Mouse (Mus musculus): Measurements from ENCODE around the gene Gm32687. TPM values are rescaled to one million over a fixed set of nuclear protein-coding genes. Genes with fewer than 3 reads are reported as not detected.
"Not testable (repeated sequence)": the region's sequence is repeated elsewhere in the genome, so short reads cannot be mapped to it uniquely, and the experiment has no call there.

Gm32687 gene
- 3.4 and 4.5 TPM in 2 replicates for polyA plus RNA-seq (2015; fragmentation: Nextera tagmentation; extraction: Ambion mirVana)

DNA sequence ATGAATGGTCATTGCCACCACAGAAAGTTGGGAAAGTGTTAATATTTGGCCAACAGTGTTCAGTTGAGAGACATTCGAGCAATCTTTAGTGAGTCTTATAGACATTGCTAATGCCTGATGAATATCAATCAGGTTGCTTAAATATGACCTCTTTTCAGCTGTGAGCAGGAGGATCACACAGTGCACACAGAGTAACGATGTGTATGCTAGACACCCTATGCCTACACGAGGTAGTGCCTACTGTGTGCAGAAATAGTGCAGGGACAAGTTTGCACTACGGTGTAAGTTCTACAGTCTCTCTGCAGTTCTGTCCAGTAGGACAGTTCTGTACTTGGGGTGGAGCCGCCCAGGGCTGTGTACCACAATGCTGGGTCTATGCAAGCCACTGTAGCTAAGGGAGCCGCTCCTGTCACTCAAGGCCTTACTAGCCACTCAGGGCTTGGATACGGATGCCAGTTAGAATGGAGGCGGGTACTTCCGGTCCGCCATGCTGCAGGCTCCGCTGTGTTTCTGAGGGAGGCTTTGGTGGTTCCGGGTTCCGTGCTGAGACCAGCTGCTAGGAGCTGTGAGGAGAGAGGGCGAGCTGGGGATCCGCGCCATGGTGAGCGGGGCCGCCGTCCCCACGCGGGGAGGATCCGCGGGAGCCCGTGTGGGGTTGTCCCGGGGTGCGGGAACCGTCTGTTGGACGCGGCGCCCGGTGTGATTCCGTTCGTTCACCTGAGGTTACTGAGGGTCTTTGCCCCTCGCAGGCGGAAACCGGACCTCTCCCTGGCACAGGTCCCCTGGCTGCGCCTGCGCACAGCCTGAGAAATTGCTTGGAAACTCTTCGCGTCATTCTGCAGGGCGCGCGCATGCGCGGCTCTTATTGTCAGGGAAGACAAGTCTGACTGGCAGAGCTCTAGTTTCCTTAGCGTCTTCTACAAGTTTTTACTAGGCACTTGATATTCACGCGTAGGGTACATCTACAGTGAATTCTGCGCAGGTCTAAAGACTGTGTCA lies at the start of gene Gm32687:
Gm32687 (plus strand) TSS at position 526 of the 999 bp plus-strand sequence.
- not testable (repeated sequence) for H3K4me2 ChIP-seq (replicated peaks; ENCODE audit: low read depth); H3K9ac ChIP-seq (ENCODE audit: low read depth, low read length); H3K27ac ChIP-seq (ENCODE audit: low read depth, low read length); H3K4me3 ChIP-seq (ENCODE audit: low read depth, low read length); H3K27me3 ChIP-seq (replicated peaks; ENCODE audit: control insufficient read depth, insufficient read depth, low read length); H3K36me3 ChIP-seq (ENCODE audit: control insufficient read depth, insufficient read depth); H3K4me1 ChIP-seq (replicated peaks; ENCODE audit: control insufficient read depth, insufficient read depth, low read length); H3K9me3 ChIP-seq (ENCODE audit: control insufficient read depth)
- WGBS = 18% methylated on average over 4 of the region's 49 CpGs
- ATAC-seq = peak; percentile 100

DNA sequence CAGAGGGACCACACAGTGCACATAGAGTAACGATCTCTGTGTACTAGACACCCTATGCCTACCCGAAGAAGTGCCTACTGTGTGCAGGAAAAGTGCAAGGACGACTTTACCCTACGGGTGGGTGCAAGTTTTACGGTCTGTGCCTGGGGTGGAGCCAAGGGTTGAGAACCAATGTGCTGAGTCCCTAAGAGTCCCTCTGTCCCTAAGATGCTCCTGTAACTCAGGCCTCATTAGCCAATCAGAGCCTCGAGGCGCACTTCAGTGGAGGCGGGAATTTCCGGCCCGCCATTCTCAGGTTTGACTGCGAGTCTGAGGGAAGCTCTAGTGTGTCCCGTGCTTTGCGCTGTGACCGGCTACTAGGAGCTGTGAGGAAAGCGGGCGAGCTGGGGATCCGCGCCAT lies 17.5 kb upstream of the Gm32687 start:
- H3K9ac ChIP-seq (ENCODE audit: low read depth, low read length); H3K9me3 ChIP-seq (ENCODE audit: control insufficient read depth); H3K27ac ChIP-seq (ENCODE audit: low read depth, low read length); H3K27me3 ChIP-seq (replicated peaks; ENCODE audit: control insufficient read depth, insufficient read depth, low read length); H3K36me3 ChIP-seq (ENCODE audit: control insufficient read depth, insufficient read depth); ATAC-seq; H3K4me2 ChIP-seq (replicated peaks; ENCODE audit: low read depth); H3K4me1 ChIP-seq (replicated peaks; ENCODE audit: control insufficient read depth, insufficient read depth, low read length); H3K4me3 ChIP-seq (ENCODE audit: low read depth, low read length): not testable (repeated sequence)
- WGBS = no CpG with 5 or more reads among the region's 18 CpGs

DNA sequence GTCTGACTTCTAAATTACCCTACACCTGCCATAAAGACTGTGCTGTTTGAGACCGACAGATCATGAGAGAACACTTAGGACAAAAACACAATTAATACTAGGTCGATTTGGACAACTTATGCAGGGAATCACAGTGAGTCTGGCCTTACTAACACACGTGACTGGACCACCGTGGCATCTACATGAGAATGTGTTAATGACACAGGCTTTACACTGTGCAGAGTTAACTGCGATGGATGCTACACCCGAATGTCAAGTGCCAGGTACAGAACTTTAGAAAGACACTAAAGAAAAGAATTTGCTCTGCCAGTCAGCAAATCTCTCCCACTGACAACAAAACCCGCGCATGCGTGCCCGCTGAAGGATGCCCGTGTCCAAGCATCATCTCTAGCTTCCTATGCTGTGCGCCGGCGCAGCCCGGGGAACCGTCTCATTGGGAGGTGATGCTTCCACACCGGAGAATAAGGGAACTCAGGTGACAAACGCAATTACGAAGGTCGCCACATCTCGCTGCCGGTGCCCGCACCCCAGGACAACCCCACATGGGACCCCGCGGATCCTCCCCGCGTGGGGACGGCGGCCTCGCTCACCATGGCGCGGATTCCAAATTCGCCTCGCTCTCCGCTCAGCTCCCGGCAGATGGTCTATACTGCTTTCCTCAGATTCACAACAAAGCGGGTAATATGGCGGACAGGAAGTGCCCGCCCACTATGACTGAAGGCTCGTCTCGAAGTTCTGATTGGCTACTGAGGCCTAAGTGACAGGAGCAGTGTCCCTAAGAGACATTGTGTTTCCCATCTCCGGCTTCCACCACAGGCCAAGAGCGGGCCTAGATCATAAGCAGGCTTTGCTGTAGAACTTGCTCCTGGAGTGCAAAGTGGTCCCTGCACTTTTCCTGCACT lies 66.4 kb downstream of the Gm32687 start, which contains the start of gene Zfp781:
Zfp781 (minus strand) TSS at position 639 of the 902 bp plus-strand sequence.
- not testable (repeated sequence) for H3K9ac ChIP-seq (ENCODE audit: low read depth, low read length); H3K27ac ChIP-seq (ENCODE audit: low read depth, low read length); H3K9me3 ChIP-seq (ENCODE audit: control insufficient read depth); H3K4me2 ChIP-seq (replicated peaks; ENCODE audit: low read depth); H3K4me3 ChIP-seq (ENCODE audit: low read depth, low read length); H3K36me3 ChIP-seq (ENCODE audit: control insufficient read depth, insufficient read depth); H3K4me1 ChIP-seq (replicated peaks; ENCODE audit: control insufficient read depth, insufficient read depth, low read length); H3K27me3 ChIP-seq (replicated peaks; ENCODE audit: control insufficient read depth, insufficient read depth, low read length)
- no CpG with 5 or more reads among the region's 43 CpGs for WGBS
- ATAC-seq = peak; percentile 96

Other genes with a start within 250 kb of the Gm32687 start
- 13.5 and 13.9 TPM in 2 replicates for gene Sirt6, start 236.1 kb upstream of the Gm32687 start, polyA plus RNA-seq (2015; fragmentation: Nextera tagmentation; extraction: Ambion mirVana)
- 3.5 and 4.2 TPM in 2 replicates for gene Ankrd24, start 235.4 kb upstream of the Gm32687 start, polyA plus RNA-seq (2015; fragmentation: Nextera tagmentation; extraction: Ambion mirVana)
- gene Gm10778, start 214.9 kb upstream of the Gm32687 start, polyA plus RNA-seq (2015; fragmentation: Nextera tagmentation; extraction: Ambion mirVana) = 1.6 TPM in 2 replicates
- 4.4 and 7.8 TPM in 2 replicates for gene Zfp433, start 159.1 kb upstream of the Gm32687 start, polyA plus RNA-seq (2015; fragmentation: Nextera tagmentation; extraction: Ambion mirVana)
- gene Gm3055, start 92.8 kb upstream of the Gm32687 start, polyA plus RNA-seq (2015; fragmentation: Nextera tagmentation; extraction: Ambion mirVana) = 1.0 and 1.4 TPM in 2 replicates
- gene Gm4767, start 51.7 kb upstream of the Gm32687 start, polyA plus RNA-seq (2015; fragmentation: Nextera tagmentation; extraction: Ambion mirVana) = 1.3 and 1.4 TPM in 2 replicates
- 0.76 and 0.97 TPM in 2 replicates for gene Zfp781, start 66.5 kb downstream of the Gm32687 start, polyA plus RNA-seq (2015; fragmentation: Nextera tagmentation; extraction: Ambion mirVana)
- gene Zfp873, start 184.2 kb downstream of the Gm32687 start, polyA plus RNA-seq (2015; fragmentation: Nextera tagmentation; extraction: Ambion mirVana) = 4.8 TPM in 2 replicates
- gene BC024063, start 219.4 kb downstream of the Gm32687 start, polyA plus RNA-seq (2015; fragmentation: Nextera tagmentation; extraction: Ambion mirVana) = 0.92 and 1.4 TPM in 2 replicates